Mouse (Mus musculus): ENCODE results near the gene Ak3. TPM values are rescaled to one million over a fixed set of nuclear protein-coding genes. Genes with fewer than 3 reads are reported as not detected.

Gene Ak3
- 389 TPM for polyA plus RNA-seq (2014; fragmentation: Illumina TruSeq; extraction: RNeasy Lipid Tissue Mini Kit (QIAGEN cat#74804); ENCODE audit: low read depth, low replicate concordance)

GRCm38 (mm10) chr19:29047334-29048170 is at the start of gene Ak3:
Gene Ak3 (minus strand): TSS chr19:29047961.

GRCm38 (mm10) chr19:28990194-28990589 is 57.6 kb downstream of the Ak3 start, which contains the start of gene Cdc37l1:
Gene Cdc37l1 (plus strand): TSS chr19:28990352.

Other genes starting within 250 kb of the Ak3 start
- gene Slc1a1, start 212.9 kb downstream of the Ak3 start, polyA plus RNA-seq (2014; fragmentation: Illumina TruSeq; extraction: RNeasy Lipid Tissue Mini Kit (QIAGEN cat#74804); ENCODE audit: low read depth, low replicate concordance) = 256 TPM
- gene Plpp6, start 84.0 kb downstream of the Ak3 start, polyA plus RNA-seq (2014; fragmentation: Illumina TruSeq; extraction: RNeasy Lipid Tissue Mini Kit (QIAGEN cat#74804); ENCODE audit: low read depth, low replicate concordance) = 69.9 TPM
- 17.2 TPM for gene 4430402I18Rik, start 80.2 kb downstream of the Ak3 start, polyA plus RNA-seq (2014; fragmentation: Illumina TruSeq; extraction: RNeasy Lipid Tissue Mini Kit (QIAGEN cat#74804); ENCODE audit: low read depth, low replicate concordance)
- gene Cdc37l1, start 57.6 kb downstream of the Ak3 start, polyA plus RNA-seq (2014; fragmentation: Illumina TruSeq; extraction: RNeasy Lipid Tissue Mini Kit (QIAGEN cat#74804); ENCODE audit: low read depth, low replicate concordance) = 93.5 TPM
- 3.4 TPM for gene Rcl1, start 53.4 kb upstream of the Ak3 start, polyA plus RNA-seq (2014; fragmentation: Illumina TruSeq; extraction: RNeasy Lipid Tissue Mini Kit (QIAGEN cat#74804); ENCODE audit: low read depth, low replicate concordance)
- 73.1 TPM for gene Jak2, start 203.9 kb upstream of the Ak3 start, polyA plus RNA-seq (2014; fragmentation: Illumina TruSeq; extraction: RNeasy Lipid Tissue Mini Kit (QIAGEN cat#74804); ENCODE audit: low read depth, low replicate concordance)

Measured in kidney, adult 10 weeks (tissue).